Mouse (Mus musculus): ENCODE measurements around the gene Atp7b.

The Atp7b gene

DNA sequence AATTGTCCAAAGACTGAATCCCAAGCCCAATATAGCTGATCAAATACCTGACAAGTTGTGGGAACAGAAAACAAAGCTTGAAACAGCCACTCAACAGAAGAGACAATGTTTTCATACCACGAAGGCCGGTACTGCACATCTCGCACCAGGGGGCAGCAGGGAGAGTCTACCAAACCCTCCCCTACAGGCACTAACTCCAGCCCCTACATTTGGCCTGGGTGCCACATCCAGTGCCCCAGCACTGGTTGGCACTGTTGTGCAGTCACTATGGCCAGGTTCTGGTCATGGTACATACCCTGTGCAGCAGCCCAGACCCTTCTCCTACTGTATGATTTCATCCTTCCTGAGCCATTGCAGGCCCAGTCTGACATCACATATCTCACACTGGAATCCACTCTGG is 31.1 kb downstream of the Atp7b start:
- DNase-seq (ENCODE audit: extremely low read depth, insufficient read length, low spot score): no peak

DNA sequence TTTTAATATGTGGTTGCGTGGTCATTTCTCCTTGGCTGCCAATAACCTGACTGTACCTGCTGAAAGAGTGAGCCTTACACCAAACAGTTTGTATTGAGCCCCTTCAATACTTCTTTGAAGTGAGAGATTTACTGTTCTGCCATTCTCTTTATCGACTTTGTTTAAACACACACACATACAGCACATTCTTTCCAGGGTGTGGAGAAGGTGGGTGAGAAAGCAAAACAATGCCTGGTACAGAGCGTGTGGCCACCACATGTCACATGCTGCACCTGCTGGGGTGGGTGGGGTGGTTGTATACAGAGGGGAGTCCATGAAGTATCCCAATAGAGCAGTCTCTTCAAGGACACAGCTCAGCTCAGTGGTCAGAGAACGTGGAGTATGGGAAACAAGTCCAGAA is 34.9 kb downstream of the Atp7b start:
- DNase-seq (ENCODE audit: extremely low read depth, insufficient read length, low spot score): no peak

DNA sequence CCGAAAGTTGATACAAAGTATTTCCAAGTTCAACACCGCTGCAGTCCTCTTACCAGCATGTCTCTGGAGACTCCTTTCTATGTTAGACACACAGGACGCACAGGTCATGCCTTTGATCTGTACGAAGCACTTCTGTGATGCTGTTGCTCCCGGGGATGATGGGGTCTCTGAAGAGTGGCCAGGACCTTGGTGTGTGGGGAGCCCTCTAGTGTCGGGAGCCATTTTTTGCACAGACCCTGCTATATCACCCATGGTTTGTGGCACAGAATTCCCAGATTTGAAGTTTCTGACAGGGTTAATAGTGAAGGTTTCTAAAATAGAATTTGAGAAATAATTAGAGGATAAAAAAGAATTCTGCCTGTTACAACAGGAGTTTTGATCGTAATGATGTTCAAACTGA is 37.9 kb downstream of the Atp7b start:
- no peak for DNase-seq (ENCODE audit: extremely low read depth, insufficient read length, low spot score)

DNA sequence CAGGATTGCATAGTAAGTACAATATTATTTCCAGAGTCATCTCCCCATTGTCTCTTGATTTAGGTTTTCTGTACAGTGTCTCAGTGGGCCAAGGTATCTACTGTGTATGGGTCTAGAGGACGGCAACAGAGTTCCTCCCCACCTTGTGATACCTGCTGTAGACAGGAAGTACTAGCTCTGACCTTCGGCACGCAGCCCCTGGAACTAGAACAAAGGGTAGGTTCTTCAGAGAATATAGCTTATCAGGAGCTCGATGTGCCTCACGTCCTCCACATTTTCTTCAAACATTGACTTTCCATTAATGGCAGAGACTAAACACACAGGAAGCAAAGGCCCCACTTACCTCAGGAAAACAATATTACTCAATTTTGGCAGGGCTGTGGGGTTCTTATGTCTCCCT is 40.6 kb downstream of the Atp7b start:
- no peak for DNase-seq (ENCODE audit: extremely low read depth, insufficient read length, low spot score)

DNA sequence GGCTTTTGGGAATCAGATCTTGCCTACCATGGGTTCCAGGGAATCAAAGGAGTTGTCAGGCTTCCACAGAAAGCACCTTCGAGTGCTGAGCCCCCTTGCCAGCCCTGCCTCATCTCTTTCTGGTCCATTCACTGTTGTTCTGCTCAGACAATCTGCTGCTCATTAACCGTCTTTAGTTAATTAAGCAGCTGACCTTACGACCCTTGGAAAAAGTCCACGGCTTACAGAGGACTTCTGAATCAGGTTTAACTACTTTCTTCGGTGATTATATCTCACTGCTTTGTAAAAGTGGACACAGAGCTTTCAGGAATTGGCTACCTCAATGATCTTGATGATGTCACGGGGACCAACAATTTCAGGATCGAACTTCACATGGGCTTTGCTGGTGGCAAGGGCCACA is 42.4 kb downstream of the Atp7b start:
- no peak for DNase-seq (ENCODE audit: extremely low read depth, insufficient read length, low spot score)

DNA sequence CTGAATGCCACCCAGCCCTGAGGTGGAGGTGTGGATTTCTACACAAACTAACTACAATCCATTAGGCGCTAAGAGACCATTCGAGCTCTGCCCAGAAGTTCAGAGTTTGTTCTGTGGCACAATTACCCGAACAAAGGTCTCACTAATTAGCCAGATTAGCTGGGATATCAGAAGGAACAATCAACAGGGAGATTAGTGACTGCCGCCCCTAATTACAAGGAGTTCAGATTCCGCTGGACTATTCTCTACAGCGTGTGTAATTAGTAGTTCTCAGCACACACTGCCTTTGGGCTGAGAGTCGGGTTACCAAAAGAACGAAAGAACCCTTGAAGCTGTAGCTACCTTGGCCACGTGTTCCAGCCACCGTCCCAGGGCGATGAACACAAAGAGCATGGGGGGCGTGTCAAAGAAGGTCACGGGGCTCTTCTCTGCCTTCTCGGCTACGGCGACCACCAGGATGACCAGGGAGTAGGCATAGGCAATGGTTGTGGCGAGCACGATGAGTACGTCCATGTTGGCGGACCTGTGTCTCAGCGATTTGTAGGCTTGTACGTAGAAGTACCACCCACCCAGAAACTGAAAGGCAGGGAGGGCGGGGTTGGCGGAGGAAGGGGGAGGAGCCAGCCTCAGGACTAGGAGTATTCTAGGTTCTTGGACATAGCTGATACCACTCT is 46.9 kb downstream of the Atp7b start:
- DNase-seq (ENCODE audit: extremely low read depth, insufficient read length, low spot score): no peak

DNA sequence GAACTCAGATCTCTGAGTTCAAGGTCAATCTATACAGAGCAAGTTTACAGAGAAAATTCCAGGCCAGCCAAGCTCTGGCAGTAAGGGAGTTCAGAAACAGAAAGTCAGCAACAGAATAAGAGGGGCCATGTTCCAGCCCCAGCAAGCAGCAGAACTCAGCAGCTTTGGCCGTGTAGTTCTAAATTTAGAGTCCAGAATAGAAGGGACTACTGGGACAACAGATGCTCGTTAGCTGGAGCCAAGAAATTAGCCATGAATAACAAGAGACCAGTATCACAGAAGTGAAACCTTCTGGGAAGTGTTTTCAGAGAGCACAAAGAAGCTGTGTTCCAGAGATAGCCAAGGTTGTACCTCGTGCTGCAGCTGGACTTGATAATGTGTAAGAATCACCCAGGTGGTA is 50.7 kb downstream of the Atp7b start:
- DNase-seq (ENCODE audit: extremely low read depth, insufficient read length, low spot score): no peak

DNA sequence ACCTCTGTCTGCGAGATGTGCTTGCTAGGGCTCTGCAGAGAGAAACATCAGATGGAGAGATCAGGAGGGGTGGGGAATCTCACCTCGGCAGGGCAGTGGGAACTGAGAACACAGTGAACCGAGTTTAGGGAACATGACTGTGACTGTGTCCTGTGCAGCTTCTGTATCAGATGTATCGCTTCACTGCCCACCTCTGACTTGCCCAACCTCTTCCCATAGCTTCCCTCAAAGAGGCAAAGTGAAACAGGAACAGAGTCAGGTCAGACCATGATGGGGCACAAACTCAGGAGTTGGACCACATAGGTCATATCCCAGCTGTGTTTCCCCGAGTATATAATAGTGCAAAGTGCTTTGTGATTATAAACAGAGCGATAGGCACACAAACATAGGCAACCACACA is 53.7 kb downstream of the Atp7b start:
- DNase-seq (ENCODE audit: extremely low read depth, insufficient read length, low spot score): no peak

DNA sequence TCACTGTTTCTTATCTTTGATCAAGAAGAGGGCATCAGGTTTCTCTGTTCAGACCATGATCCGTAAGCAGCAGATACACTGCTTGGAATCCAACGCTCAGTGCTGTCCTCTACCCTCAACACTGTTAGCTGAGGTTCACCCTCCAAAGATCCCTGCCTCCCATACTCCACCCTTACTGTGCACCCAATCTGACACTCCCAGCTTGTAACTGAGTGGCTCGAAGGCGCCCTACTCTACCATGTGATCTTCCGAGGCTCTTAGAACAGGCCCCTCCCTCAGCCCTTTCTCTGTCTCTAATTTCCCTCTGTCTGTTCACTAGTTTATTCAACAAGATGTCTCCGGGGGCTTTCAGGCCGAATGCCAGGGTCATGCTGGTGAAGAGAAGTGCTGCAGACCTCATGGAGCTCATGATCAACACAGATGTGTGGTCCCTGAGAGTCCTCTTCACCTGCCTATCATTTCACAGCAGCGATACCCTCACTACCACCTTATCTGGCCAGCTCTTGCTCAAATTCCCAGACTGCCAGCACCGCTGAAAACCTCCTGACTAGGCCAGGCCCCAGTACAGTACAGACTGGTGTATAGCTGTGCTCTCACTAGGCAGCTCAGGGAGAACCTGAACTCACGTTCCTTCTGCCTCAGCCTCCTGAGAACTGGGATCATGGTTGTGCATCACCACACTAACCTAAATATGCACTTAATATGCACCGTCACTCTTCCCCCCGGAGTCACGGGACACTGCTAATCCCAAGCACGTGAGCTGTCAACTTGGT is 55.2 kb downstream of the Atp7b start:
- DNase-seq (ENCODE audit: extremely low read depth, insufficient read length, low spot score): no peak

DNA sequence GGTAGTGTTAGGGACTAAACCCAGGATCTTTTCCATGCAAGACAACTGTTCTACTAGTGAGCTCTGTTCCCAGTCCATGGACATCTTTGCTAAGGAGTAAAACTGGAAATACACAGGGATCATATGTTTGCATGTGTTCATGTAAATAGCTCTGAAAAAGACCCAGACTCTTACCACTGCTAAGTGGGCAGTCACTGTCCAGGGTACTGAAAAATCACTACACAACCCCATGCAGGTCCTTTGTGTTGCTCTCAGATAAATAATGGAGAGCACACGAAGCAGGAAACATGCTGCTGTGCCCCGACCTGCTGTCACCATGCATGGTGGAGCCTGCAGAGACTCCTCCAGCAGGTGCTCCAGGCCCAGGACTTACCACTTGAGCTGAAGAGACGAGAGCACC is 64.9 kb downstream of the Atp7b start:
- no peak for DNase-seq (ENCODE audit: extremely low read depth, insufficient read length, low spot score)

DNA sequence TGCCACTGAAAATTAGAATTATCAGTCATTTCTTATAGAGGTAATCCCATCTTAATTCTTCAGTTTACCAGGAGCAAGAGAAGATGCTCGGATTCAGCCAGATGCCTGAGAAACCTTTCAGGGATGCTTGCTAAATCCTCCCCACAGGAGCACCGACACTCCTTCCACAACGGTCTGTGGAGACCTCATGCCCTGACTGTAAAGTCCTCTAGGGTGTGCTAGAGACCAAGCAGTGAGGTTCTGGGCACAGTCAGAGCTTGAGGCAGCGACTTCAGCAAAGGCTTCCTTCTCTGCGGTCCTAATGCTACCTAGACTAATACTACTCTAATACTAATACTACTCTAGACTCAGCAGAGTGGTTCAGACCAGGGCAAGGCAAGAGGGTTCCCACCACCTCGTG is 67.9 kb downstream of the Atp7b start:
- DNase-seq (ENCODE audit: extremely low read depth, insufficient read length, low spot score): no peak

DNA sequence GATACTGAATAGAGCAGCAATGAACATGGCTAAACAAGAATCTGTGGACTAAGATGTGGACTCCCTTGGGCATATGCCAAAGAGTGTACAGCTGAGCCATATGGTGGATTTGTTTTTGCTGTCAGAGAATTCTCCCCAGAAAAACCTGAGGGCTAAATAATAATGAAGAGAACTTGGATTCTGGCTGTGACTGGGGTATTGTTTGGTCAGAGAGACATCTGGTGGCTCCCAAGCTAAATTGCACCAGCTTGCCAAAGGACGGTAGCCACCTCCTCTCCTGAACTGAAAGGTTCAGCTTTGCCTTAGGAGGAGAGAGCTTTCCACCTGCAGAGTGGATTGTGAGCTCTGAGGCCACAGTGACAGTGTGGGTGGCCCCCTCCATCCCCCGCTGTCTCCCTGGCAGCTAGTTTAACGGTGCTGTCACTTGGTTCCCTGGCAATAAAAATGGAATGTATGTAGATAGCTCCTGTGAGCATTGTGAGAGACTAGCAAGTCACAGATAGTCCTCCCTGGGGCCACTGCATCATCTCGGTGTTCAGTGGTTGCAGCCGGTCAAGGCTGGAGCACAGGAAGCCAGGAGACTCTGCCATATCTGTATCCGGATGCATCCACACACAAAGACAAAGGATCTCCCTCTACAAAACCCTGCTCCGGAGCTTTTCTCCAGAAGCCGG is 78.3 kb downstream of the Atp7b start:
- DNase-seq (ENCODE audit: extremely low read depth, insufficient read length, low spot score): no peak

DNA sequence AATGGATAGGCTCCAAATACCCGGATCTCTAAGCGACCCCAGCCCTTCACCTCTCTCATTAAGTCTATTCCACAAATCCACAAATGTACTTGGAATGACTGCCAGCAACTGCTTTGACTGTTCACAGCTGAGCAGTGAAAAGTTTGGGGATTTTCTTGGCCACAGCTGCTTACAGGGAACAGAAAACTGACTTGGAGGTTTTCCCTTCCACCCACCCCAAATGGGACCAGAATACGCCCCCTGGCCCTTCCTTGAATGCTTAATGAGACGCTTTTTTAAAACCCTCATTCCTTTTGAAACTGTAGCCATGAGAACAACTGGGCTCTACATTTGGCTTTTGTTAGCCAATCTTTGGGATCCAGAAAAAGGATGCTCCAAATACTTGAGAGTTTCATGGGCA is 81.9 kb downstream of the Atp7b start:
- DNase-seq (ENCODE audit: extremely low read depth, insufficient read length, low spot score): no peak

DNA sequence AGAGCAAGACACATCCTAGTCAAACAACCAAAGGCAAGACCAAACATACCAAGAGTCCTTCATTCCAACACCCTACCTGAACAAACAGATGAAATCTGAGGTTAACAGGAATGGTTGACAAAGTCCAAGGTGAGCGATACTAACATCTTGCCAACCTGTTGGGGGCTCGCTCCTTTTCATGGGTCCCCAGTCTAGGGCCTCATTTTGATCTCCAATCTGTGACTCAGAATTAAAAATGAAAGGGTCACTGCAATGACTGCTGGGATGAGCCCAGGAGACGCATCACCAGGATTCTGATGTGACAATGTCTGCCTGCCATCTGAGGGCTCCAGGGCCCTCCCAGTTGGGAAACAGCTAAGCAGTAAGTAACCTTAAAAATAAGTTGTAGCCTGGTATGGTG is 90.6 kb downstream of the Atp7b start, which contains the start of gene Ccdc70:
Ccdc70 (plus strand) TSS at position 301 of the 400 bp plus-strand sequence.
- DNase-seq (ENCODE audit: extremely low read depth, insufficient read length, low spot score): no peak

DNA sequence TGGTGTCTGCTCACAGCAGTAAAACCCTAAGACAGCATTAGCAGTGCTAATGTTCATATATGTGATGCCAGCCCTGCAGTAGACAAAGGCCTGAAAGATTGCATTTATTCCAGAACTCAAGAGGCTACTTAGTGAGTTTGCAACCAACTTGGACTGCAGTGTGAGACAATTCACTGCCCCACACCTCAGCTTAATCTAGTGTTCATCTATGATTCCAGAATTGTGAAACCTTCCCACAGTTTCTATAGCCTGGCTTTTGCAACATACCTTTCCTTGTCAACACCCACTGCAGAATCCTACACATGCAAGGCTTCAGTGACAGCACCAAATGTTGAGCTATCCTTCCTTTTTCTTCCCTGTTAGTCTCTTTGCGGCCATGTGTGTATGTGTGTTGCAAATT is 93.5 kb downstream of the Atp7b start:
- no peak for DNase-seq (ENCODE audit: extremely low read depth, insufficient read length, low spot score)

DNA sequence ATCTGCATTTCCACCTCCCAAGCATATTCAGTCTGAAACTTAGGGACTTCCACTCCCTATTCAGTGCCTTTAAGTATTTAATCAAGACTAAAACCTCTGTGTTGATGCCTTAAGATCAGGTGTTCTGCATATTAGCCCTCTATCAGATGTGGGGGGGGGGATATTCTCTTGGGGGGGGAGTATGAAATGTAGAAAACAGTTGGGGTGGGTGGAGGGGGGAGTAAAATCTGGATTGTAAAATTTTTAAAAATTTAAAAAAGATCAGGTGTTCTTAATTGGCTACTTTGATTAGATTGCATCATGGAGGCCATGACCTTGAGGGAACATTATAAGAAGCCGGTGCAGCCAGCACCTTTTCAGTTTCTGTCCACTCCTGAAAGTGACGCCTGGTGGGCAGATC is 101.7 kb downstream of the Atp7b start, which contains the start of gene Fam90a1a:
Fam90a1a (plus strand) TSS at position 301 of the 400 bp plus-strand sequence.
- DNase-seq (ENCODE audit: extremely low read depth, insufficient read length, low spot score): no peak

DNA sequence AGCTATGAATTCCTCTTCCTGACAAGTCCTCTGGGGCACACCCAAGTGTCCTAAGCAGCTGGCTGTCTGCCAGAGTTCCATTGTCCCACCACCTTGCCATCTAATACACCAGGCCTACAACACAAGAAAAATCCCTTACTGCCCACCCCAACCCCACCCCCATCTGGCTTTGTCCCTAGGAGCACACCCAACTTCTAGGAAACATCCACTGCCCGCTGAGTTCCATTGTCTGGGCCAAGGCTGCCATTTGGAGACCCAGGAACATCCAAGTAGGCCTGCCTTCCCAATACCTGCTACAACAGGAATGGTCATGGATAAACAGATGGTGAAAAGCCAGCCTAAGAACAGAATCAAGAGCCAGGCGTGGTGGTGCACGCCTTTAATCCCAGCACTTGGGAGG is 103.8 kb downstream of the Atp7b start:
- DNase-seq (ENCODE audit: extremely low read depth, insufficient read length, low spot score): no peak

DNA sequence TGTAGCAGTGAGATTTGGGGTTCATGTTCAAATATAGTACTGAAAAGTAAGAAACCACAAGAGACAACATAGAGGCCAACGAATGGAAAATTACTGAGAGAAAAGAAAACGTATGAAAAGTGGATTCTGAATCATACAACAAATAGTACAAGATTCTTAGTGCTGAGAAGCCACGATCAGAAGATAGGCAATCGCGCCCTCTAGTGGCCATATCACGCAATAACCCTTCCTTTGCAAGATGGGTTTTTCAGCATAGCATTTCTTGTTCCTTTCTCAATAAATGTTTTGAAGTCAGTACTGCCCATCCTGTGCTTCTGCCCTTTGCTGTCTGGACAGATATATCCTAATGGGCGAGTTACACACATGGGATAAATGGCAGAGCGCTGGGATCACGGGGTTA is 104.8 kb downstream of the Atp7b start:
- peak; percentile 11 for DNase-seq (ENCODE audit: extremely low read depth, insufficient read length, low spot score)

DNA sequence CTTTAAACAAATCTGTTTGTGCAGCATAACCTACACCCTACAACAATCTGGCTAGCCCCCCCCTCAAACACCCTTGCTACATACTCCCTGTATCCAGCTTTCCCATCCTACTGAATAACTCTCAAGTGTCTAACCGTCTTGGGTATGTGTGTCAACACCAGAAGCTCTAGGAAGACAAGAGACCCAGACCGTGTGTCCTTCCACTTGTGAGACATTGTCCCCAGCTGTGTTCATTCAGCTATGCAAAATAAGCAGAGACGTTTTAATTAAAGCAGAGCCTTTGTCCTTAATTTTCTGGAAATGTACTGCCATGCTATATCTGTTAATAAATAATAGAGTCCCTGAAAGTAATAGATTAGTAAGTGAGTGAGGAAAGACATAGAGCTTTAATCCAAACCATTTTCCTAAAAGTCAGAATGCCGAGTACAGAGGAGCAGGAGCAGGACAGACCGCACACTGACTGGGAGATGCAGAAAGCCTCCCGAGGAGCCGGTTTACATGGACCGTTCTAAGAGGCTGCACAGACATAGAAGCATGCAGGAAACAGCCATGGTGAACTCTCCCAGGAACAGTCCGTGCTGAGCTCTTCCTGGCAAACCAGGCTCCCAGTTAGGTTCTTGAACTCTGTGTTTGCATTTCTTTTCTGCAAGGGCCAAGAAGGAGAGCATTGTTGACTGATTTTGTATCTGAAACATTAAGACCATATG is 112.6 kb downstream of the Atp7b start:
- no peak for DNase-seq (ENCODE audit: extremely low read depth, insufficient read length, low spot score)

DNA sequence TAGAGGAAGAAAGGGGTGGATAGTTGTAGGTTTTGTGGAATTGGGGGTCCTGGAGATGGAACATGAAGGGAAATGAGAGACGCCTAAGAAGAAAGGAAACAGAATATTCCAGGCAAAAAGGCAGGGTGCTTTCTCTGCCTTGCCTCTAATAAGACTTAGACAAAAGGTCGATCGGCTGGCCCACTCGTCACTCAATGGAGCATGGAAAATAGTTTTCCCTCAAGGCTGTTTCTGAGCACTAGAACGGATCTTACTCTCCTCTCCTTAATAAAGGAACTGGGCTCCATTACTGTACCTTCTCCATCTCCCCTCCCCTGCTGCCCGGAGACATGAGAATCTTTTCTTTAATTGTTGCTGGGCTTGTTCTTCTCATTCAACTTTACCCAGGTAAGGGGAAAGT is 113.6 kb downstream of the Atp7b start, which contains the start of gene Defb13:
Defb13 (plus strand) TSS at position 301 of the 400 bp plus-strand sequence.
- no peak for DNase-seq (ENCODE audit: extremely low read depth, insufficient read length, low spot score)

All from 3134 (cell line).